Mouse (Mus musculus) limb, embryonic 13.5 days (tissue): ENCODE results near the gene Myh3. TPM values are rescaled to one million over a fixed set of nuclear protein-coding genes. Genes with fewer than 3 reads are reported as not detected.

Source experiments
- ATAC-seq: fragments of 200-750 bp; cut with Nextera tagmentation; 2 replicates; pipeline ENCODE4 v1.8.0; 2017; ENCODE audit warnings: low read depth, moderate number of reproducible peaks, moderate TSS enrichment; ENCODE audit not compliant: low FRiP score
- H3K27ac ChIP-seq: fragments of 300-500 bp; sonication (generic); 2 replicates; pipeline ENCODE4 v1.5.1; 2015; ENCODE audit warnings: inconsistent platforms, mild to moderate bottlenecking, moderate library complexity
- H3K27me3 ChIP-seq: fragments of 300-500 bp; sonication (generic); 2 replicates; pipeline ENCODE4 v1.6.1; 2015; ENCODE audit warnings: mild to moderate bottlenecking, inconsistent platforms
- H3K36me3 ChIP-seq: fragments of 300-500 bp; sonication (generic); 2 replicates; pipeline ENCODE4 v1.6.1; 2015; ENCODE audit warnings: inconsistent platforms, mild to moderate bottlenecking, moderate library complexity
- H3K4me1 ChIP-seq: fragments of 300-500 bp; sonication (generic); 2 replicates; pipeline ENCODE4 v1.6.1; 2015; ENCODE audit warnings: inconsistent platforms
- H3K4me2 ChIP-seq: fragments of 300-500 bp; sonication (generic); replicated peaks from 2 replicates; pipeline ENCODE4 v1.6.1; 2015; ENCODE audit warnings: inconsistent platforms, mild to moderate bottlenecking, moderate library complexity
- H3K4me3 ChIP-seq: fragments of 300-500 bp; sonication (generic); 2 replicates; pipeline ENCODE4 v1.5.1; 2015; ENCODE audit warnings: moderate library complexity, mild to moderate bottlenecking, inconsistent platforms
- H3K9ac ChIP-seq: fragments of 300-500 bp; sonication (generic); 2 replicates; pipeline ENCODE4 v1.6.1; 2015; ENCODE audit warnings: mild to moderate bottlenecking, inconsistent platforms
- H3K9me3 ChIP-seq: fragments of 300-500 bp; sonication (generic); 2 replicates; pipeline ENCODE4 v1.6.1; 2016; ENCODE audit warnings: inconsistent platforms
- WGBS: fragments of 180-500 bp; shearing (Covaris S2); methylation state at CpG from one replicate; pipeline ENCODE4 v1.1.7; 2015; 5-methylcytosine and 5-hydroxymethylcytosine counted together
- microRNA-seq: library from miRNA; unstranded; fragments of <30 nt; microRNA quantifications from one replicate; pipeline ENCODE4, GENCODE M21; 2016
- polyA plus RNA-seq: library from polyadenylated mRNA; unstranded; fragments of >200 nt; fragmentation: Nextera tagmentation; extraction: Ambion mirVana; gene quantifications from 2 replicates; pipeline ENCODE4 v1.2.1, GENCODE M21; 2015

The Myh3 gene
- polyA plus RNA-seq, 1 experiment from 2014 or later: 101 TPM

DNA sequence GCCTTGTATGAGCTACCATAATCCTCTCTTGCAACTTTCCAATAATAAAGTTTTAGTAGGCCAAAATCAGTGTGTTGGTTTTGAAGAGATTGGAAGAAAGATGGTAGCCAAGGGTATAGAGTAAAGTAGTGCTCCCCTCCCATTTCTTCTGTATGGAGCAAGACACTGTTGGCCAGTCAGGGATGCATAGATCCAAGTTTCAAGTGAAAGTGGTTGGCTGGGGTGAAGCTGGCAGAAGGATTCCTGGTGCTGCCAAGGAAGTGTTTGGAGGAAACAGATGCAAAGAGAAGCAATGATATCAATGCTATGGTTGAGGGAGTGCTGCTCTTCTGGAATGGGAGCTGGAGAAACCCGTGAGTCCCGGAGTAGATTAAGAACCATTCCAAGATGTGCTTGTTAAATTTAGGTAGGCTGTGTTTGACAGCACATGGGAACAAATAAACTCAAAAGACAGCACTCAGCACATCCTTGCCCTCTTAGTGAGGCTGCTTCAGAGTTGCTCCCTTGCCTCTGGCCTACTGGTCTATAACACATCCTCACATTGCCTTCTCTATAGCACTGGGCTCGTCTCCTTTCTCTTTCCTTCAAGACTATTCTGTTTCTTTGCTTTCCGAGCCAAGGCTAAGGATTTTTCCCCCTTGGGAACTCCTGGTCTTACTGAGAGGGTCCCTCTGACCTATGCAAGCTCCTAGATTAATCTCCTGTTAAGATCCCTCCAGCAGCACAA lies 70.3 kb downstream of the Myh3 start:
- Histone ChIP-seq H3K36me3 (no peaks in the 10 kb centered on the region), H3K9ac (no peak overlapping the region), H3K4me1 (peaks cover 9% of the 10 kb centered on the region), H3K9me3 (no peaks in the 10 kb centered on the region), H3K4me2 (no peak overlapping the region), H3K4me3 (no peak overlapping the region), H3K27ac (no peak overlapping the region), H3K27me3 (no peaks in the 10 kb centered on the region)
- ATAC-seq: no peak
- WGBS: 86% methylated on average over 4 of the region's 4 CpGs

GRCm38 (mm10) chr11:67150237-67150636 lies 72.1 kb downstream of the Myh3 start:
- Histone ChIP-seq H3K36me3 (no peaks in the 10 kb centered on the region), H3K4me2 (no peak overlapping the region), H3K9me3 (no peaks in the 10 kb centered on the region), H3K27me3 (no peaks in the 10 kb centered on the region), H3K27ac (no peak overlapping the region), H3K9ac (no peak overlapping the region), H3K4me1 (peaks cover 4% of the 10 kb centered on the region), H3K4me3 (no peak overlapping the region)
- WGBS: 89% methylated on average over 2 of the region's 2 CpGs
- ATAC-seq: no peak

GRCm38 (mm10) chr11:67151159-67151558 lies 73.1 kb downstream of the Myh3 start:
- H3K27ac ChIP-seq: no peak overlapping the region
- peaks cover 4% of the 10 kb centered on the region for H3K4me1 ChIP-seq
- H3K36me3 ChIP-seq: no peaks in the 10 kb centered on the region
- ATAC-seq: no peak
- no peak overlapping the region for H3K4me2 ChIP-seq
- H3K9ac ChIP-seq: no peak overlapping the region
- WGBS: 62% methylated on average over 3 of the region's 3 CpGs
- H3K27me3 ChIP-seq: no peaks in the 10 kb centered on the region
- H3K4me3 ChIP-seq: no peak overlapping the region
- H3K9me3 ChIP-seq: no peaks in the 10 kb centered on the region

Small RNAs within 50 kb of the gene (microRNA-seq; reads per million reads assigned to microRNA genes)
- gene Mir6923: not detected

Other genes with a start within 250 kb of the Myh3 start
- gene Pirt, start 166.3 kb upstream of the Myh3 start, polyA plus RNA-seq: 0.19 and 0.23 TPM in 2 replicates
- not detected in 2 replicates for gene Tmem238l, start 121.7 kb upstream of the Myh3 start, polyA plus RNA-seq
- gene Tmem220, start 53.1 kb upstream of the Myh3 start, polyA plus RNA-seq: 1.6 and 2.1 TPM in 2 replicates
- gene Adprm, start 25.7 kb upstream of the Myh3 start, polyA plus RNA-seq: 34.8 and 36.5 TPM in 2 replicates
- 20.0 and 21.3 TPM in 2 replicates for gene Sco1, start 25.6 kb upstream of the Myh3 start, polyA plus RNA-seq
- 0.11 and 0.15 TPM in 2 replicates for gene Myh2, start 92.7 kb downstream of the Myh3 start, polyA plus RNA-seq
- 1.6 and 2.1 TPM in 2 replicates for gene Myh1, start 121.8 kb downstream of the Myh3 start, polyA plus RNA-seq
- gene Myh4, start 159.7 kb downstream of the Myh3 start, polyA plus RNA-seq: 0.20 and 0.23 TPM in 2 replicates
- 23.9 and 27.5 TPM in 2 replicates for gene Myh8, start 198.8 kb downstream of the Myh3 start, polyA plus RNA-seq
- gene Myh13, start 243.4 kb downstream of the Myh3 start, polyA plus RNA-seq: 0.26 and 0.38 TPM in 2 replicates